Mouse (Mus musculus) adrenal gland, postnatal 36 days (tissue): ENCODE results near the gene Gm8439. TPM values are rescaled to one million over a fixed set of nuclear protein-coding genes. Genes with fewer than 3 reads are reported as not detected.
"Not testable (repeated sequence)": the region's sequence is repeated elsewhere in the genome, so short reads cannot be mapped to it uniquely, and the experiment has no call there.

ENCODE experiments used
- DNase-seq, 2 experiments: peaks; one replicate each; pipeline ENCODE4 v3.0.0; 2021; ENCODE audit warnings: mixed read lengths in 1 of 2
- long read RNA-seq, 2 experiments: library from polyadenylated mRNA; stranded (forward); transcript quantifications; one replicate each; pipeline ENCODE4 v2.0.0; 2021; ENCODE audit warnings: borderline sequencing depth in 2 of 2
- total RNA-seq, 2 experiments: library from RNA; stranded (reverse); gene quantifications; 2 replicates each; pipeline ENCODE4 v1.2.3; 2021

The Gm8439 gene
- total RNA-seq: not detected
- long read RNA-seq, experiment 1: 0 reads
- long read RNA-seq, experiment 2: 0 reads

- DNase-seq: no peak
Observed at GRCm38 (mm10) chr4:120588445-120588844, at the start of gene Gm8439. Gm8439 (plus strand) TSS chr4:120588745.

- DNase-seq: no peak
Observed at GRCm38 (mm10) chr4:120544896-120545295, 43.6 kb upstream of the Gm8439 start.

GRCm38 (mm10) chr4:120556592-120556991, 32.0 kb upstream of the Gm8439 start:
- no peak for DNase-seq

GRCm38 (mm10) chr4:120565726-120566125, 22.8 kb upstream of the Gm8439 start:
- no peak for DNase-seq

GRCm38 (mm10) chr4:120568005-120568404, 20.5 kb upstream of the Gm8439 start:
- DNase-seq: peak; percentile 15 to 25

DNA sequence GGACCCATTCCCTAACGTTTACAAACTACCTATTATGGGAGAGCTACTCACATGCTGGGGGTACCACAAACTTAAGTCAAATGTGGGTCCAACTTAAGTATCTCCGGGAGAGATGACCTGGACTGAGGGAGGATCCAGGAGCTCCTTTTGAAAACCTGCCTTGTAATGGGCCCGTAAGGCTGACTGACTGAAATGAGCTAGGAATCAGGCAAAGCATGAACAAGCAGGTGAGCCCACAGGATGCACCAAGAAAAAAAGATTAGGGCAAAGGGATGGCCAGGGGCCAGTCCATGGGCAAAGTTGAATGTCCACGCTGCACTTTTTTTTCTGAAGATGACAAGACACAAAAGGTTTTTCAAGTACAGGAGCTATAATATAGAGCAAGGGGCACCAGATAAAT, 19.5 kb upstream of the Gm8439 start:
- no peak for DNase-seq

GRCm38 (mm10) chr4:120569486-120570437, 18.8 kb upstream of the Gm8439 start, which contains the start of gene Ctps:
Ctps (minus strand) TSS chr4:120570276.
- DNase-seq: peak; percentile 95 to 96

DNA sequence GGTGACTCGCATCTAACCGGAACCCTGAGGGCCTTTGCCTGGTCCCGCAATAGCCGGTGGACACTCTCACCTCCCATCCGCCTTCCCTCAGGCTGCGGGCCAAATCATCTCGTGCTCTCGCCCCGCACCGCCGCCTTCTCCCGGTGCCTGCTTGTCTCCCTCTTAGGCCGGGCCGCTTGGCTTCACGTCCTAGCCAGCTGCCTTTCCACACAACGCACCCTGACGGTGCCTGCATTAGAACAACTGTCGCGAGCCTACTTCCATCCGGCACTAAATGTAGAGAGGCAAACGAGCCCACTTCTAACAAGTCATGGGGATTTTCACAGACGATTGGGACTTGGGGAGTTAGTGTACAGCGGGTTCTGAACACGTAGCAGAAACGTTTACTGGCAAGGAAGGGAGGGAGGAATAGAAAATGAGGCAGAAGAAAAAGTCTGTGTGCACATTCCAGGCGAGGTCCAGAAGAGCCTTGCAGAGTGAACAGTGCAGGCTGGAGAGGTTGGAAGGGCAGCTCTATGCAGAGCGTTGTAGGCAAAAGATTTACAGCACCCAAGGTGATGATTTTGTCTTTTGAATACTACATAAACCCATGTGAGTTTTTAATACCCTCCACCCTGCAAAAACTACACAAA, 18.0 kb upstream of the Gm8439 start:
- no peak for DNase-seq

DNA sequence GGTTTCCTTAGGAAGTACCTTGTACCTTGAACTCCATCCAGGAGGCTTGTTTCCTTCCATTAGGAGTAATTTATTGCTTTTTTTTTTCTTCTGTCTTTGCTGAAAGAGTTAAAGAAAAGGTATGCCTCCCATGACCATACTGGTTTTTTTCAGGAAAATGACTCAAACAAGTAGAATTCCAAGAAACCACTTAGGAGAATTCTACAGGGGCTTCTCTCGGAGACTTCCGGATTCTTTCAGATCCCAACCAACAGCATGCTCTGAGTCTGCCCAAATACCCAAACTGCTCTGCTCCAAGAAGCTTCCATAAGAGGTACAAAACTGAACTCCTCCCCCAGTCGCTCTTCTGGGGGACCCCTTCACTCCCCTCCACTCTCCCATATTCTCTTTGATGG, 17.5 kb upstream of the Gm8439 start:
- DNase-seq: no peak

DNA sequence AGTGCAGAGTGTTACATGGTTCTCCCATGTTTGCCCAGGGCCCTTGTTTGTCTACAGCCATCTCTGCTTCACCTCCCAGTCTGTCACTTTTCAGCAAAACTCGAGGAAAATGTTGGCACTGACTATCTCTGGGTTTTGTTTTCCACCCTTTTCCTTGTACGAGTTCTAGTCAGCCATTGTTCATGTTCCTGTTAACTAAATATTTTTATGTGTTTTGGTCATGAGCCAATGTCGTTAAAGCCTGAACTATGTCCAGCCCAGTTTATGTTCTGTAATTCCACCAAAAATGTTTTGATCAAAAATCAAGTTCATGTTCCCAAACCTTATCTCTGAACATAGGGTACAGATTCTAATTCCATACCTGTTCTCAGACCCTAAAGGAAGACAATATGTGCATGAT, 16.9 kb upstream of the Gm8439 start:
- DNase-seq: no peak

DNA sequence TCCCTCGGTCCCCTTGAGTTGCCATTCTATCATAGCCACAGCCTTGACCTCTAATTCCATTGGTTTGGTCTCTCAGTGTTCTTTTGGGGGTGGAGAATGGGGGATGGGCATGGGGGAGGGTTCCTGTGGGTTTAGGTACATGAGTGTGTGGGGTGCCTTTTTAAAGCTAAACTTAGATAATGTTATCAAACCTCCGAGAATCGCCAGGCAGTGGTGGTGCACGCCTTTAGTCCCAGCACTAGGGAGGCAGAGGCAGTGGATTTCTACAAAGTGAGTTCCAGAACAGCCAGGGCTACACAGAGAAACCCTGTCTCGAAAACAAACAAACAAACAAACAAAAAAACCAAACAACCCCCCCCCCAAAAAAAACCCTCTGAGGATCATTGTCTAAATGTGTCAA, 7.7 kb upstream of the Gm8439 start:
- no peak for DNase-seq

DNA sequence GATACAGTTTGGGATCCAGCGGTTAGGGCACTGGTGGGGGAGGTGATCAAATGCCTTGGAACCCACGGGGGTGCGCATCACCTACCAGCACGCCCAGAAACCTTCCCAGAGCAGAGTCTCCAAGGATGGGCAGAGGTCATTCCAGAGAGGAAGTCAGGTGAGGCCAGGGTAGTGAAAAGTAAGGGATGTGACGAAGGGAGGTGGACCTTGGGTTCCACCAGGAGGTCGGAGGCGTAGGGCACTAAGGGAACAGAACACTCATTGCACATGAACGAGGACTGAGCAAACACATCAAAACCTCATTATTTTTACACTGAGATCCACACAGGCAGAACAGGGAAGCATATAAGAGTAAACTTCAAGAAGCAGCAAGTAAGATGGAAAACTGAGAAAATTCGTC, 6.8 kb upstream of the Gm8439 start:
- no peak for DNase-seq

GRCm38 (mm10) chr4:120586986-120587385, 1.6 kb upstream of the Gm8439 start:
- no peak for DNase-seq

DNA sequence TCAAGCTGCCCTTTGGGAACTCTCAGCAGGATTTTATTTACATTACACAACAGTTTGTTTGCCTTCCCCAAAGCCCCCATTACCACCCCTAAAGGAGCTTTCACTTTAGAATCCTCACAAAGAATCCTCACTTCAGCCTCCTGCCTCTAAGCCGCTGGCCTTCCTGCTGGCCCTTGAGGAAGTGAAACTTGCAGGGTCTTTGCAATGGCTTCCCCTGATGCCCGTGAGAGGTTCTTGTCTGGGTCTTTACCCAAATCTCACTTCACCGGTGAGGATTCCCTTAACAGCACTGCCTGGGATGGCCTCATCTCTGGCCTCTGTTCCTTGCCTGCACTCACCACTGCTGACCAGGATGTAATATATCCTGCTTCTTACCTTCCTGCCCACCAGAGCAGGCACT, 525 bp downstream of the Gm8439 start:
- DNase-seq: no peak

DNA sequence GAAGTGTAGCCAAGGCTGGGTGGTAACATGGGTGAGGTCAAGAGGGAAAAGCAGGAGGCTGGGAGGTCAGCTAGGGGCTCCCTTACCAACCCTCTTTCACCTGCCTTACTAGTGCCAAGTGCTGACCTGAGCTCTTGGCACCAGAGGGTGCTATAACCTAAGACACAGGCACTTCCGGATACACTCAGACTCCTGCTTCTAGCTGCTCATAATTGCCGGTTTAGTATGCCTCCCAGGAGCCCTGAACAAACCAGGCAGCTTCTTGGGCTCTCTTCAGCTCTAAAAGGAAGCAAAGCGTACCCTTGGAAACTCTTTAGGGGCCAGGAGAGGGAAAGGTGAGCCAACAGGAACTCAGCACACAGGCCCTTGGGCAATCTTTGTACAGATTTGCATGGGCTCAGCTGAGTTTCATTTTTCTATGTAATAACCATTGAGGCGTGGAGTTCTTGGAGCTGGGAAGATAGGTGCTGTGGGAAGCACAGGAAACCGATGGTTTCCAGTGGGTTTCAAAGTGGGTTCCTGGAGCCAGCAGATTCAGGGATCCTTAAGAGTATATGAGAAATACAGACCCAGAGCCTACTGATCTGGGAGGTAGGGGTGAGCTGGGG, 1.4 kb downstream of the Gm8439 start:
- DNase-seq: peak; percentile 55 to 68

DNA sequence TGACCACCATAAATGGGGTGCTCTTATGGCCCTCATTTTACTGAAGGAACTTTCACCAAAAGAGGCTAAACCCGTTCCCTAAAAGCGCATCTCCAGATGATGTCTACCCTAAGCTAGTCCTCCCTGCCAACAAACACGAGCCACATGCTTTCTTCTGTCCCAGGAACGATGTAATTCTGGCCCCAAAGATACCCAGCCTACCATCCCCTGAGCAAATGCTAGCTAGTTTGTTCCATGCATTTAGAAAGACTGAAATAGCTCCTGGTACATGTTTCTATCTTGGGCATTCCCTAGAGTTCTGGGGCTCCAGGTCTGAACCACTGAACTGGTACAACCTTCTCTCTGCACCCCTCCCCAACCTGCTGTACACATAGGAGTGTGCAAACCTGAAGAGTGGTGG, 2.4 kb downstream of the Gm8439 start:
- no peak for DNase-seq

DNA sequence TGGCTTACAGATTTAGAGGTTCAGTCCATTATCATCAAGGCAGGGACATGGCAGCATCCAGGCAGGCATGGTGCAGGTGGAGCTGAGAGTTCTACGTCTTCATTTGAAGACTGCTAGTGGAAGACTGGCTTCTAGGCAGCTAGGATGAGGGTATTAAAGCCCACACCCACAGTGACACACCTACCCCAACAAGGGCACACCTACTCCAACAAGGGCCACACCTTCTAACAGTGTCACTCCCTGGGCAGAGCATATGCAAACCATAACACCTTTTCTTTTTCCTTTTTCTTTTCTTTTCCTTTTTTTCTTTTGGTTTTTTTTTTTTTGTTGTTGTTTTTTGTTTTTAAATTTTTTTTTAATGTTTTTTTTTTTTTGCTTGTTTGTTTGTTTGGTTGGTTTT, 7.7 kb downstream of the Gm8439 start:
- not testable (repeated sequence) for DNase-seq

GRCm38 (mm10) chr4:120598922-120599321, 10.4 kb downstream of the Gm8439 start:
- DNase-seq: no peak

DNA sequence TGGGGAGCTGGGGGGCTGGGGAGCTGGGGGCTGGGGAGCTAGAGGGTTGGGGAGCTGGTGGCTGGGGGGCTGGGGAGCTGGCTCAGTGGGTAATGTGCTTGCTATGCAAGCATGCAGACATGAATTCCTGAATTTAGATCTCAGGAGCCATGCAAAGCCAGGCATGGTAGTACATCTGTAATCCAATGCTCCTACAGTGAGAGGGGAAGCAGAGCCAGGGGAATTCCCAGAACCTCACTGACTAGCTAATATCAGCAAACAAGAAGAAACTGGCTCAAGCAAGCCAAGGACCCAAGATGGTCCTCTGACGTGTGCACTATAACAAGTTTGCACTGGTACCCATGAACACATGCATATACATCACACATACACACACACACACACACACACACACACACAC, 13.2 kb downstream of the Gm8439 start:
- no peak for DNase-seq

- DNase-seq: no peak
Observed at GRCm38 (mm10) chr4:120602669-120603068, 14.1 kb downstream of the Gm8439 start.

DNA sequence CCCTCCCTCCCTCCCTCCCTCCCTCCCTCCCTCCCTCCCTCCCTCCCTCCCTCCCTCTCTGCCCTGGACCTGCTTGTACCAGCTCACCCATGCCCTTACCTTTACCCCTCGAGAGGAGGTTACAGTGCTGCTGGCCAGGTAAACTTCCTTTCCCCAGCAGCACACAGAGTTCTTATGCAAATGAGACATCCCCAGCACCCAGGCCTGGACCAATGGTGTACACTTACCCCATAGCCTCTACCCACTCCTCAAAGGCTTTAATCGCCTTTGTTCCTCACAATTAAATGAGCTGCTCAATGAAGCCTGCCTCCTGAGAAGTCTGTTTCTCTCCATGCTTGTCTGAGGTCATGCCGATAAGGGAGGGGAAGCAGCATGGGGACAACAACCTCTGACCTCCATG, 18.4 kb downstream of the Gm8439 start:
- no peak for DNase-seq

DNA sequence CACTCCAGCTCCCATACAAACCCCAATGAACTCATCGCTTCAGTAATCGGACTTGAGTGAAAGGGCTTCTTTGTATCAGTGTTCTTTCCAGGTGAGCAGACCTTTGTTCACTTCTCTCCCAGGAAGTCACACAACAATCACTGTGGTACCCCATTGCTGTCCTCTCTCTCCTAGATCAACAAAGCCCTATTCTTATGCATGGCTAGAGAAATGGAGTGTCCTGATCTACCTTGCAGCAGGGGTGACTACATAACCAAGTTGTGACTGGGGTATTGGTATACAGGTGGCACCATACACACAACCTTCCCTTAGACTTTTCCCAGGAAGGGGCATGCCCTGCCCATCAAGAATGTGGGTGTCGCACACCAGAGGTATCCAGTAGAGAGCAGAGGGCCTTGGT, 22.5 kb downstream of the Gm8439 start:
- DNase-seq: no peak
